Mouse (Mus musculus): ENCODE results near the gene Ftcd.

- TF ChIP-seq POLR2A (IDR thresholded peaks at IDR 0.05; ENCODE audit: insufficient read depth, low read length), result no peak
- TF ChIP-seq CTCF (IDR thresholded peaks at IDR 0.05; ENCODE audit: low read depth, low read length), result no peak
These were observed 5.3 kb upstream of the Ftcd start for GRCm38 (mm10) chr10:76569996-76570685.

All from ES-Bruce4 (cell line).